Mouse (Mus musculus): ENCODE results near the gene Fam3c.

Gene Fam3c

DNA sequence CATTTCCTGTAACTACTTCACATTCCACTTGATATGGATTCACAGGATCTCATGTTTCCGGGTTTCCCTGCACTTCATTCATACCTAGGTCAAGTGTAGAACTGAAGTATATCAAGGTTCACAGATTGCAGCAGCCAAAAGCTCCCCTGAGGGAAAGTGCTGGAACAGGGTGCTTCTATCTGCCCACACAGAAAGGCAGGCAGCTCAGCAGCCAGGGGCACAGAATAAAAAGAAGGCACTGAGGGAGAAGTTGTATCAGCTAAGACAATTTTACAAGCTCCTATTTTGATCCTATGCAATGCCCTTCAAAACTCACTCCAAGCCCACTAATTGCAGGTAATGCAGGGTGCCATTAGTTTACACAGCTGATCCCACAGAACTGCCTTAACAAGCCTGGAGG, 2.0 kb downstream of the Fam3c start:
- DNase-seq (ENCODE audit: low spot score in 2 of 2), result no peak

DNA sequence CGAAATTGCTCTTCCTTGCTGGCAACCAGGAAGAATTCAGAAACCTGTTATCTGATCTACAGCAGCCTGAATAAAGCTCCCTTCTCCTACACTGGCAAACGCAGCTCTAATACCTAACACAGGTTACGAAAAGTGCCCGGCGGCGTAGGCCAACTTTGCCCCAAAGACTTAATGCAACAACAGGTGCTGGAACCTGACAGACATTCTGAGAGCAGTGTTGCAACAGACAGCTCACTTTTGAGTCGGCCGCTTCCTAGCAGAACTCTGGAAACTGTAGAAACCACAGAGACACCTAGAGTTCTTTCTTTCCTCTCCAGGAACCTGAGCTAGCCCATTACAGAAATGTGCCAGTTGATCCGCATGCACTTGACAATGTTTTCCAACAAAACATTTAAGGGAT, 4.5 kb downstream of the Fam3c start:
- no peak for DNase-seq (ENCODE audit: low spot score in 2 of 2)

DNA sequence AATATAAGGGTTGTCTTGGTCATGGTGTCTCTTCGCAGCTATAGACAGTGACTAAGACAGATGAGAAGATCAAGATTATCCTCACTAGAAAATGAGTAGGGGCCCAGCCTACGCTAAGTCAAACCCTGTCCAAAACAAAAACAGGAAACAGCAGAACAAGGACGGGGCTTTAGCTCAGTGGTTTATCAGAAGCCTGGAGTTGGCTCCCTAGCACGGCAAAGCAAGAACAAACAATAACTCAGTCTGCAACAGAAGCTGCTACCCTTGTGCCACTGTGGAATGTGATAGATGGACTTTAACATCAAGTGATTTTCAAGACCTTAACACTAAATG, 5.8 kb downstream of the Fam3c start:
- no peak for DNase-seq (ENCODE audit: low spot score in 2 of 2)

GRCm38 (mm10) chr6:22349531-22350238, 6.4 kb downstream of the Fam3c start:
- no peak for DNase-seq (ENCODE audit: low spot score in 2 of 2)

DNA sequence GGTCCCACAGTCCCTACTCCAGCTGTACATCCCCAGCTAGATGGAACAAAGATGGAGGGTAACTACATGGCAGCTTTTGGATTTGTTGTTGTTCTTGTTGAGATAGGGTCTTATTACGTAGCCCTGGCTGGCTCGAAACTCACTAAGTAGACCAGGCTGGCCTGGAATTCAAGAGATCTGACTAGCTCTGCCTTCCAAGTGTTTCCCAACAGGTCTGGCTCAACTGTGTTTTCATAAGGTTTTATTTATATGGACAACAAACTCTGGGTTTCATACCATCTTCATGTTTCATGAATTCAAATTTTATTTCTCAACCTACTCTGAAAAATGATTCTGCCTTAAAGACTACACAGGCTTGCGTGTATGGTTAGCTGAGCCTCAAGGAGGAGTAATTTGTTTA, 7.1 kb downstream of the Fam3c start:
- no peak for DNase-seq (ENCODE audit: low spot score in 2 of 2)

DNA sequence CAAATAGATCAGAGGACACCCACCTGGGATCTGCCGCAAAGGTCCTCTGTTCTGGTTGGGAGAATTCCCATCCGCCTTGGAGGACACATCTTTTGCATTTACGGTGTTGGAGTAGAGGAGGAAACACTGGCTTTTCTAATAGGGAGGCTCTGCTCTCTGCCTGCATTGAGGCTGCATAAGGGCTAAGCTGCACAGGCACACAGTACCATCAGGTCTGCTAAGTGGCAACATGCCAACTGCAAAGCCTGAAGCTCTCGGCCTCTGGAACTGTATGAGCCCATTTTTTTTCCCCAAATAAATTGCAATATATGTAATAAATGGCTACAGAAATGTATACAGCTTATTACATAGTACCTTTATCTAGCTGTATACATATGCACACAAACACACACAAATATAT, 7.9 kb downstream of the Fam3c start:
- DNase-seq (ENCODE audit: low spot score in 2 of 2), result no peak

DNA sequence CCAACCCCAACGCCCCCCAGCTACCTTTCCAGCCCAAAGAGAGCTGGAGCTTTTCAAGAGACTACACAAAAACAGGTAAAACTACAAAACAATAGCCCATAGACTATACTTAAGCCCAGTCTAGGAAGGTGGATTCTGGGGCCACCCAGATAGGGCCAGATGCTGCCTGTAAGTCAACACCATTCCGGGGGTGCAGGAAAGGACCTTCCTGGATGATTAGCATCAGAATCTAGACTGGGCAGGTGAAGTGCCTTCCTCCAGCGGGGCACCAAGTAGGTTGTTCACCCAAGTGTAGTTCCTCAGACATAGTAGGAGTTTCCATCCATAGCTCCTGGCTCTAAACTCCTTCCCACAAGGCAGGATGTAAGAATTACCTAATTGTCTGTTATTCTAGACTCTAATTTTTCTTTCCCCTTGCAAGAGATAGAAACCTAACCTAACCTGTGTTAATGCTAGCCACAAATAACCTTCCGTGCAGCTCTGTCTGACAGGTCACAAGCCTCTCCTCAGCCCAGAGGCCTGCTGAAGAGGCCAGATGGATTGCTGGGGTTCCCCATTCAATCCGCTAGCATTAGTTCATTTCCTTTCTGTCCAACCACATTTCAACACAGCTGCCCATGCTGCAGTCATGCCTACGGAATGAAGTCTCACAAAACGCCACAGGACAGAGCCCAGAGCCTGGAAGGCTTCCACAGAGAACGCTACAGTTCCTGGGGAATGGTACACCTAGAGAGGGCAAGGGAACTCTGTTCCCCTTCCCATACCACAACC, 8.7 kb downstream of the Fam3c start:
- DNase-seq (ENCODE audit: low spot score in 2 of 2), result no peak

DNA sequence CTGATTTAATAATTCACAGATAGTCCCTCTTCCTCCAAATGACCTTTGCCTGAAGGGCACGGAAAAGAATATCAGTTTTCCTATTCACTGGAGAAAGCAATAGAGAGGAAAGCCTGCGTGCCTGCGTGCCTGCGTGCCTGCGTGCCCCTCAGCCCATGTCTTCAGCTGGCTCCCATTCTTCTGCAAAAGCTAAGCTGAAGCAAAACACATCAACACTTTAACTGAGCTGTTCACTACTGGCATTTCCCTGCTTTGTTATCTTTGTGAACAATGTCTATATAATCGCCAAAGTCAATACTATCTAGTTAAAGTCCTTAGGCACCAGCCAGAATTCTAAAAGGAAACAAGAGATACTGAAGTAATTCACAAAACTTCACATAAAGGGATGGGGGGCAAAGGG, 11.6 kb downstream of the Fam3c start:
- no peak for DNase-seq (ENCODE audit: low spot score in 2 of 2)

DNA sequence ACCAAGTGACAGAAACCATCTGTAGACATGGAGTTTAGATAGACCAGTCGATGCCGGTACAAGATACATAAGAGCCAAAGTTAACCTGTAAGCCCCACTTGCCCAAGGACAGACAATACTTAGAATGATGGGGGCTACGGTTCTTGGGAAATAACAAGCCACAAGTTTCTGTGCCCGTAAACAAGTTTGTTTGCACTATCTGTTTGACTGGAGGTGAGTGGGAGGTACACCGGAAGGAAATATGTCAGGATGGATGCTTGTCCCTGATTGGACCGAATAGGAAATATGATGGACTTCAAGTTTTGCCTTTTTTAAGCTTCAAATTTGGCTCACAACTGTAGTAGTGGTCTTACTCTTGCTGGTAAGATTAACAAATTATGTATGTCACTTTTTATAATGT, 12.3 kb downstream of the Fam3c start:
- no peak for DNase-seq (ENCODE audit: low spot score in 2 of 2)

GRCm38 (mm10) chr6:22343292-22343691, 12.8 kb downstream of the Fam3c start:
- DNase-seq (ENCODE audit: low spot score in 2 of 2), result no peak

GRCm38 (mm10) chr6:22340779-22341178, 15.3 kb downstream of the Fam3c start:
- DNase-seq (ENCODE audit: low spot score in 2 of 2), result no peak

- DNase-seq (ENCODE audit: low spot score in 2 of 2), result no peak
Observed at GRCm38 (mm10) chr6:22339763-22340542, 16.1 kb downstream of the Fam3c start.

- no peak for DNase-seq (ENCODE audit: low spot score in 2 of 2)
Observed at GRCm38 (mm10) chr6:22332548-22332947, 23.5 kb downstream of the Fam3c start.

DNA sequence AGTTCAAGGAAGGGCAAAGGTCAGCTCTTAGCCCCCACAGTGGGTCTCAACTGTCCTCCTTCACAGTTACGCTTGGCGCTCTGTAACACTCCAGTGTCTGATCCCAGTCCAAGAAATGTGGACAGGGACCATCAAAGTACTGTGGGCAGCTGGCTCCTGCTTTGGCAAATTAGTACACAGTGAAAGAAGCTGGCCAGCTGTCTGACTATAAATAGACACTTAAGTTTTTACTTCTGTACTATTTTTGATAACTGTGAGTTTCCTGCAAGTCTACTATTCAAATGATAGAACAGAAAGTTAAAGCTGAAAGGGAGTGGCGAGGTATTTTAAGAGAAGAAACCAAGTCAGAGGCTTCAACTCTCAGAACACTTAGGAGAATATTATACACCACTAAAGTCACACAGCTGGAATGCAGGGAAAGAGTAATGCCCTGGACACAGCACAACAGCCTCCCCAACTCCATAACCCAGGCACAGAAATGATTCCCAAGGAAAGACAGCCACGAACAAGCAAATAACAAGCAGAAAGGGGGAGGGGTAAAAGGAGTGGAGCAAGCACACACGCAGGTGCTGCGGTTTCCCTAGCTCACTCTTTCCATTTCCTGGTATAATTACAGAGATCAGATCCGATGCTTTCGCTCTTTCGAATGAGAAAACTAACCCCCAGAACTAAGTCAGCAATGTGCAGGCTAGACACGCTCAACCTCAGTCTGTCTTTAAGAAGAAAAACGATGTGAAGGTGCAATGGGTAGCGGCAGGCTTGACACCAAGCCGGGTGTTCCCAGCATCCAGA, 25.7 kb downstream of the Fam3c start:
- DNase-seq (ENCODE audit: low spot score in 2 of 2), result no peak

DNA sequence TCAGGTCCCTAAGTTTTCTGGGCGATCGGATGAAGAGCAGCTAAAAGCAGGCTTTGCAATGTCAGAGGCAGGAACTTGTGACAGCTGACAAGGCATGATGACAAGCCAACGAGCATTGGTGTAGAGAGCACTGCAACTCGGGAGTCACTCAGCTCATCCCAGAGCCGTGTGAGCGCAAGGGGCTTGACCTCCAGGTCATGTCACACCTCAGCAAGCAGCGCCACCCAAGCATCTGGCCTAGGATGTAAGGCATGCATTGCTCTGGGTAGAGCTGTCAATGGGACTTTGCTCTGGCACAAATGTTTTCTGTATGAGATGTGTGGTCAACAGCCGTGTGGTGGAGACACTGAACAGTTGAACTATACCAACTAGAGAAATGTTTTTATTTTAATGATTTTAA, 28.1 kb downstream of the Fam3c start:
- DNase-seq (ENCODE audit: low spot score in 2 of 2), result no peak

DNA sequence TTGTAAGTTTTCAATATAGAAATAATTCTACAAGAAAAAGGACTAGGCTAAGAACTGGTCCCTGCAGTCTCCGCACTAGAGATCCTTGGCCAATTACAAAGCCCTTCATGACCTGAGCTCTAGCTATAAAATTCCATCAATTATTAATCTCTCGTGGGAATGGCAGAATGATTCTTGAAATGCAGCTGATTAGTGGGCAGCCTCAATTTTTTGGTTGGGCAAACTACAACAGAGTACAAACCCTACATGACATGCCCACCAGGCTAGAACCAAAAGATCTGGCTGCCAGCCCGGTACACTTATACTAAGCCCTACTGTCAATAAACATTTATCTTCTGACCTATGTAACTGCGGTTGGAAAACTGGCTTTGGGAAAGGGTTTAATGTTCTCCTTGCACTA, 29.0 kb downstream of the Fam3c start:
- DNase-seq (ENCODE audit: low spot score in 2 of 2), result no peak

DNA sequence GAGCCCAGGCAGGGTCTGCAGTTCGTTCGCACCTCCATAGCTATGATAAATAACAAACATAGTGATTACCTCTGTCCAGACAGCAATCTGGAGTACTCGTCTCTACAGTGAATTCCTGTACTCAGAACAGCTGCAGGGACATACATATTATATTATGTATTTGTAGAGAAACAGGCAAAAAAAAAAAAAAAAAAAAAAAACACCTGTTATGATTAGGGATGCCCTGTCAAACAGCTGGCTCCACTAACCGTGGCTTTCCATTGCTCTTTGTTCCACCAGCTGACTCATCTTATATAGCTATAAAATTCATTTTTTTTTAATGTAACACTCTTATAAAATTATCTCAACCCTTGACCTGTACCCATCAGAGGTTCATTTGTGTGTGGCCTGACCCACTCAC, 29.8 kb downstream of the Fam3c start:
- DNase-seq (ENCODE audit: low spot score in 2 of 2), result no peak

GRCm38 (mm10) chr6:22325364-22326072, 30.5 kb downstream of the Fam3c start:
- peak; percentile 22 to 89 for DNase-seq (ENCODE audit: low spot score in 2 of 2)

GRCm38 (mm10) chr6:22298059-22298458, 58.0 kb downstream of the Fam3c start:
- no peak for DNase-seq (ENCODE audit: low spot score in 2 of 2)

DNA sequence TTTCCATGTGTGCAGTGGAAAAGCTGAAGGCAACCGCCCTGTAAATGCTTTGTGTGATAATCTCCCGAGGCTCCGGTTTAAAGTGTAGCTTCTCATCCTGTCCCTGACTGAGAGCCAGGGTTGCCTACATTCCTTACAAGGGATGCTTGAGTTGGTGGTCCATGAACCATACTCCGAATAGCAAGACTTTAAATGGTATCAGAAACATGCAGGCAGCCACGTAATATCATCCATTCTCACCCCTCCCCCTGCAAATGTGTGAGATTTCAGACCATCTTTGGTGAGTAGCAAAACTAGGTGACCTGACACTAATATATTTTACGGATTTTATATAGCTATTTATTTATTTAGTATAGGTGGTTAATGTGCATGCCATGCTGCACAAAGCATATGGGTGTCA, 59.0 kb downstream of the Fam3c start:
- DNase-seq (ENCODE audit: low spot score in 2 of 2), result no peak

DNA sequence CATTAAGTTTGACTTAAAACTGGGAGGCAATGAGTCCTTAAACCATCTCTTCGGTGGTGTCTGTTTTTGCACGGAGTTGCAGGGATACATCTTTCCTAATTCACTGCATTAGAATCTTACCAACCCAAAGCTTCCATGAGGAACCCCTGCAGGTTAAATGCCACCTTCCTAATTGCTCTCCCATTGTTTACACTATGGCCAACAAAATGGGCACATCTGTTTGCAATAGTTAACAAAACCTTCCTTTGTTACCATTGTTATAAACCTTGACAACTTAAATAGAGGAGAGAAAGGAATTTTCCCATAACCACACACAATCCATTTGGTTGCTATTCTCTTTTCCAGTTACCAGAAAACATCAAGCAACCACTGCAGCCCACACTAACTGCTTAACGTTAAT, 62.1 kb downstream of the Fam3c start:
- no peak for DNase-seq (ENCODE audit: low spot score in 2 of 2)

Measured in left cerebral cortex, adult 9 months (tissue).